Mouse (Mus musculus): Measurements from ENCODE around the gene Tarm1.
A peak's percentile ranks its signal among the peaks of the same experiment; 100 is the strongest.

The Tarm1 gene

GRCm38 (mm10) chr7:3502439-3502838, at the start of gene Tarm1:
TSS of gene Tarm1 (minus strand) at chr7:3502624.
- no peak for DNase-seq (ENCODE audit: low read depth, low spot score)

- no peak for DNase-seq (ENCODE audit: low read depth, low spot score)
Measured at GRCm38 (mm10) chr7:3505913-3506312, 3.5 kb upstream of the Tarm1 start.

GRCm38 (mm10) chr7:3500406-3500805, 2.0 kb downstream of the Tarm1 start:
- no peak for DNase-seq (ENCODE audit: low read depth, low spot score)

- no peak for DNase-seq (ENCODE audit: low read depth, low spot score)
Measured at GRCm38 (mm10) chr7:3481948-3482608, 20.3 kb downstream of the Tarm1 start.

GRCm38 (mm10) chr7:3476728-3477127, 25.7 kb downstream of the Tarm1 start:
- no peak for DNase-seq (ENCODE audit: low read depth, low spot score)

- DNase-seq (ENCODE audit: low read depth, low spot score), result no peak
Measured at GRCm38 (mm10) chr7:3474291-3475080, 27.9 kb downstream of the Tarm1 start.

GRCm38 (mm10) chr7:3472774-3473173, 29.6 kb downstream of the Tarm1 start:
- no peak for DNase-seq (ENCODE audit: low read depth, low spot score)

- no peak for DNase-seq (ENCODE audit: low read depth, low spot score)
Measured at GRCm38 (mm10) chr7:3468614-3469013, 33.8 kb downstream of the Tarm1 start.

- DNase-seq (ENCODE audit: low read depth, low spot score), result no peak
Measured at GRCm38 (mm10) chr7:3463306-3463705, 39.1 kb downstream of the Tarm1 start.

- no peak for DNase-seq (ENCODE audit: low read depth, low spot score)
Measured at GRCm38 (mm10) chr7:3460261-3460660, 42.2 kb downstream of the Tarm1 start.

GRCm38 (mm10) chr7:3457841-3458217, 44.6 kb downstream of the Tarm1 start:
- no peak for DNase-seq (ENCODE audit: low read depth, low spot score)

- DNase-seq (ENCODE audit: low read depth, low spot score), result no peak
Measured at GRCm38 (mm10) chr7:3457111-3457840, 45.1 kb downstream of the Tarm1 start.

GRCm38 (mm10) chr7:3453486-3454183, 48.8 kb downstream of the Tarm1 start:
- no peak for DNase-seq (ENCODE audit: low read depth, low spot score)

- no peak for DNase-seq (ENCODE audit: low read depth, low spot score)
Measured at GRCm38 (mm10) chr7:3452821-3453485, 49.5 kb downstream of the Tarm1 start.

GRCm38 (mm10) chr7:3451161-3451560, 51.3 kb downstream of the Tarm1 start:
- peak; percentile 19 for DNase-seq (ENCODE audit: low read depth, low spot score)

- no peak for DNase-seq (ENCODE audit: low read depth, low spot score)
Measured at GRCm38 (mm10) chr7:3450671-3451070, 51.8 kb downstream of the Tarm1 start.

GRCm38 (mm10) chr7:3448737-3449454, 53.5 kb downstream of the Tarm1 start:
- DNase-seq (ENCODE audit: low read depth, low spot score), result peak; percentile 58

- no peak for DNase-seq (ENCODE audit: low read depth, low spot score)
Measured at GRCm38 (mm10) chr7:3447026-3447425, 55.4 kb downstream of the Tarm1 start.

- no peak for DNase-seq (ENCODE audit: low read depth, low spot score)
Measured at GRCm38 (mm10) chr7:3446584-3446983, 55.8 kb downstream of the Tarm1 start.

GRCm38 (mm10) chr7:3444678-3445077, 57.7 kb downstream of the Tarm1 start:
- DNase-seq (ENCODE audit: low read depth, low spot score), result no peak
